Mouse (Mus musculus) cerebellum, postnatal 25 days (tissue): ENCODE data around the gene Ppard.
"Not testable (repeated sequence)": the region's sequence is repeated elsewhere in the genome, so short reads cannot be mapped to it uniquely, and the experiment has no call there.

Experiments used
- DNase-seq, 2 experiments: peaks; one replicate each; pipeline ENCODE4 v3.0.0; 2021; ENCODE audit warnings: mixed read lengths in 2 of 2

Gene Ppard

GRCm38 (mm10) chr17:28317725-28318124 lies 85.2 kb downstream of the Ppard start:
- no peak for DNase-seq

GRCm38 (mm10) chr17:28321700-28322099 lies 89.2 kb downstream of the Ppard start:
- DNase-seq = no peak

DNA sequence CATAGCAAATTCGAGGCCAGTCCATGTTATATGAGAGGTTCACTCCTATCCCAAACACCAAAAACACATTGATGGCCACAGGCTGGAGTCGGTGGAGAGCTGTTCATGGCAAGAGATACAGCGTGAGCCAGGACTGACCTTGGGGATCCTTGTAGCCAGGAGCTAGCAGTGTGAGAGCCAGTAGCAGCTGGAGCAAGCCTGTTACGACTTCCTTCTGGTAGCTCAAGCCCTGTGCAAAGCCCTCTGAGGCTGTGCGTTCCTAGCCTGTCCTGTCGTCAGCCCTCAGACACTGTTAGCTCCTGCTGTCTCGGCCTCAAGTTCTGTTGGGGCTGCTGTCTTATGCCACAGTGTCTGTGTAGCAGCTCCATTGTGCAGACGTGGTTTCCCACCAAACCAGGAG lies 91.3 kb downstream of the Ppard start:
- DNase-seq = no peak

GRCm38 (mm10) chr17:28324416-28324815 lies 91.9 kb downstream of the Ppard start:
- DNase-seq = not testable (repeated sequence)

DNA sequence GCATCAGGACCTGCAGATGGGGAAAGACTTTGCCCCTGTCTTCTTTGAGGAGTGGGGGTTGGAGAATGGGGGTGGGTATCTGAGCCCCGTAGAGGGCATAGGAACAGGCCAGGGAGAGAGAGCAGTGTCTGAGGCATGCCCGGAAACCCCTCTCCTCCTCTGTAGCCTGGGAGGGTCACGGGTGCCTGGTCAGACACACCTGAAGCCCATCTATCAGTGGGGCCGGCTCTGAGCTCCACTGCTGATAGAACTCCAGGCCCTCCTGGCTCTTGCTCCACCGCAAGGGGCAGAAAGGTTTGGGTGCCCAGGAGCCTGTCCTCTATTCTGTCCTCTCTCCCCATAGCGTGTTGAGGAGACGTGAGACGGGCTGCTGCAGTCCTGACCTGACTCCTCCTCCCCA lies 93.3 kb downstream of the Ppard start:
- DNase-seq = no peak

DNA sequence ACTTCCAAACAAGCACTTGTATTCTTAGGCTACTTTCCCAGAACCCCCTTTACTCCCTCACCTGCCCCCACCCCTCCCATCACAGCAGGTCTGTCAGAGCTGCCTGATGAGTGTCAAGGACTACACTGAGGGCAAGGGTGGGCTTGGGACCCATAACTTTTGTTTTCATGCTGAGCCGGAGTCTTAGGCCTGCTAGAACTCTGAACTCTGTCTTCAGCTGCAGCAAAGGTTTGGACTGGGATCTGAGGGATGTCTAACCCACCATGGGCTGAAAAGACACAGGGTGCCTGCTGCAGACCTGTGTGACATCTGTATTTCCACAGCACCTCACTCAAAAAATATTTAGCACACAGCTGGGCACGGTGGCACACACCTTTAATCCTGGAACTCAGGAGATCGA lies 94.5 kb downstream of the Ppard start:
- DNase-seq = peak in 1 of 2 experiments; percentile 9

GRCm38 (mm10) chr17:28327673-28328325 lies 95.3 kb downstream of the Ppard start:
- DNase-seq = peak in 1 of 2 experiments; percentile 41

- DNase-seq = peak; percentile 99
Measured at GRCm38 (mm10) chr17:28328366-28328928, 95.9 kb downstream of the Ppard start, which contains the start of gene Rpl10a. TSS of gene Rpl10a (plus strand) at chr17:28328471.

DNA sequence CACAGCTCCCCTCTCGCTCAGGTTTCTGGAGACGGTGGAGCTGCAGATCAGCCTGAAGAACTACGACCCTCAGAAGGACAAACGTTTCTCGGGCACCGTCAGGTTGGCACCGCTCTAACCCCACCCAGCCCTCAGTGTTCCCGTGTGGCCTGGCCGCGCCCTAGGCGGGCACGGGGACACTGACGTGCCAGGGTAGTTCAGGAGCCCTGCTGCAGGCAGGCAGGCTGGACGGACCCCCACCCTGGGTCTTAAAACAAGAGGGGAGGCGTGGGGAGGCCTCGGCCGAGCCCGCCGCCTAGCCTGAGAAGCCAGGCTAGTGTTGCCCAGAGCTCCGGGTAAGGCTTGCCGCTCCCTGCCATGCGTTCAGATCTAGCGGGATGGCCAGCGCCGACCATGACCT lies 96.4 kb downstream of the Ppard start:
- DNase-seq = peak in 1 of 2 experiments; percentile 43

DNA sequence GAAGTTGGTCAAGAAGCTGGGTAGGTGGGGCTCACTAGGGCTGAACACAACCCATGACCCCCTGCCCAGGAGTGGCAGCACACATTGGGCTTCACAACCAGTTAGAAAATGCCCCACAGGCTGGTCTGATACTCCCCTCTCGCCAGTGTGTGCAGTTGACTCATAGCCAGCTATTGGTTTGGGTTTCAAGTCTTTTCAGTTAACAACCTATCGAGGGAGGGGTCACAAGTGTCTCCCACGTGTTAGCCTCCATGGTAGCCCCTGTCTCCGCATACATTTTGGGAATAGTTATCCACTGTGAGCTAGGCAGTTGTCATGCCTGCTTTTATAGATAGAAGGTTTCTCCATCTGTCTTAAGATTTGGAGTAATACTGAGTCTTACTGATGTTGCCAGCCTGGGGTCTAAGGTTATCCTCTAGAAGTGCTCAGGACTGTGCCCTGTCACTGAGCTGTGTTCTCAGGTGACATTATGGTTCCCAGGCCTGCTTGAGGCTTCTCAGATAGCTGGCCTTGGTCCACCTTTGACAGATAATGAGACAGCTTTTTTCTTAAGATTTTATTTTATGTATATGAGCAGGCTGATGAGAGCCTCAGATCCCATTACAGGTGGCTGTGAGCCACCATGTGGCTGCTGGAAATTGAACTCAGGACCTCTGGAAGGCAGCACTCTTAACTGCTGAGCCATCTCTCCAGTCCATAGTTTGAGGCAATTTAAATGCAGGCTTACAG lies 97.2 kb downstream of the Ppard start:
- peak in 1 of 2 experiments; percentile 13 for DNase-seq

- no peak for DNase-seq
Measured at GRCm38 (mm10) chr17:28330232-28330546, 97.7 kb downstream of the Ppard start.

GRCm38 (mm10) chr17:28330590-28330989 lies 98.1 kb downstream of the Ppard start:
- DNase-seq = not testable (repeated sequence)

- DNase-seq = no peak
Measured at GRCm38 (mm10) chr17:28331241-28332112, 99.0 kb downstream of the Ppard start.

DNA sequence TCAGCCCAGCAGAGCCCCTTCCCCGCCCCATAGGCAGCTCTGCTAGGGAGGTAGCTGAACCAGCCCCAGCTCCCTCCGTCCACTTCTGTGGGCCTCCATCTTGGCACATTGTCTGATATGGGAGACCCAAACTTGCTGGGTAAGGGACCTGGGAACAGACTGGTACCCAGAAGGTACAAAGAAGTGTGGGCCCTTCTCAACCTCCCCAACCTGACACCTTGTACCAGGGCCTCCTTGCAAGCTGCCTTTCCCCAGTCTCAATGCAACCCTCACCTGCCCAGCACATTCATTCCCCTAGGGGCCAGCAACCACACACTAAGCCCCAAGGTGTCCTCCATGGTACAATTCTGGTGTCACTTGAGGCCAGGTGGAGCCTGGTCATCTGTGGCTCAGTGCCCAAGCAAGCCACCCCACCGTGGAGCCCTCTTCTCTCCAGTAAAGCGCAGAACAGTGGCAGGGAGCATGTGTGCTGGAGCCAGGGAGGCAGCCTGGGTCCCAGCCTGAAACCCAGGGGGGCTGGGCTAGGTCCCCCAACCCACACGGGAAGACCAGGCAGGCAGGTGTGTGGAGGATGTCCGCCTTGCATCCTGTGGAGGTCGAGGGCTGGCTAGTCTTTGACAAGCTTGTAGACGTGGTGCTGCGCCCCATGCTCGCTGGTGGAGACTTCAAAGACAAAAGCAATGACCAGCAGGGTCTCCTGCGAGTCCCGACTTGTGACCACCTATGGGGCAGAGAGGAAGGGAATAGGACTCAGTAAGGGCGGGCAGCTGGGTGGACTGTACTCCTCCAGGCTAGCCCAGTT lies 99.8 kb downstream of the Ppard start:
- DNase-seq = peak in 1 of 2 experiments; percentile 33

- DNase-seq = no peak
Measured at GRCm38 (mm10) chr17:28332915-28333546, 100.5 kb downstream of the Ppard start.

- DNase-seq = no peak
Measured at GRCm38 (mm10) chr17:28335267-28335666, 102.8 kb downstream of the Ppard start.

DNA sequence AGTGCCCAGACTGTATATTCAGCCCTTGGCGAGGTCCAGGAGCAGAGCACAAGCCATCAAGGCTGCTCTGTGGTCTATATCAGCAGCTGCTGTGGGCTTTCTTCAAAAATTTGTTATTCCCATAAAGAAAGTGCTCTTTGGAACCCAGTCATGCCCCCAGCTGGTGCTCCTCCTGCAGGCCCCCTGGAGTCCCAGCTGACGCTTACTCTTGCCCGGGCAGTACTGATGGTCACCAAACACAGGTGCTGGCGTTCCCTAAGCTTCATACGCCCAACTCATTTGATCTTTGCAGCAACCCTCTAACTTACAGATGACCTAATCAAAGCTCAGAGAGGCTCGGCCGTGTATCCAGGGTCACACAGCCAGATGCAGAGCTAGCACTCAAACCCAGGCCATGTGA lies 105.0 kb downstream of the Ppard start:
- no peak for DNase-seq

DNA sequence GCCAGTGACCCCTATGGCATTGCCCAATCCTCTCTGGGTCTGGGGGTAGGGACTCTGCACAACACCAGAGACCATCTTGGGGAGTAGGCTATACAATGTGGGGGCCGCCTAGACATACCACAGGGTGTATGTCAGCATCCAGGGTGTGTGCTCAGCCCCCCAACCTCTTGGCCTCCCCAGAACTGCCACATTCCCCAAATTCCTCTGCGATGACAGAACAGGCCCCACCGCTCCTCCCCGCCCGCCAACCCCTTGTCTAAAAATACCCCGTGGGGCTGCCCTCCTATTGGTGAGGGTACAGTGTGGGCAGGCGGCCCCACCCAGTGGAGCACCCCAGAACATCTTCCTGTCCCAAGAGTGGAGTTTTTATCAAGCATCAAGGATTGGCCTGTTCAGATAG lies 108.1 kb downstream of the Ppard start:
- no peak for DNase-seq

- peak; percentile 51 to 73 for DNase-seq
Measured at GRCm38 (mm10) chr17:28341091-28341490, 108.6 kb downstream of the Ppard start.

GRCm38 (mm10) chr17:28344050-28344607 lies 111.6 kb downstream of the Ppard start:
- DNase-seq = no peak

GRCm38 (mm10) chr17:28344670-28345069 lies 112.2 kb downstream of the Ppard start:
- DNase-seq = no peak
